Mouse (Mus musculus) testis, adult 2 months (tissue): ENCODE results near the gene Agbl3. TPM values are rescaled to one million over a fixed set of nuclear protein-coding genes. Genes with fewer than 3 reads are reported as not detected.

ENCODE experiments used
- H3K27ac ChIP-seq: fragments of 200-500 bp; 2 replicates; pipeline ENCODE4 v1.5.1; 2012; ENCODE audit warnings: low read depth, low read length; ENCODE audit not compliant: control insufficient read depth, insufficient read depth
- H3K27me3 ChIP-seq: fragments of 200-500 bp; 2 replicates; pipeline ENCODE4 v1.6.1; 2012; ENCODE audit warnings: mild to moderate bottlenecking, low read length, moderate library complexity; ENCODE audit not compliant: control insufficient read depth, insufficient read depth
- H3K36me3 ChIP-seq: fragments of 200-500 bp; 2 replicates; pipeline ENCODE4 v1.6.1; 2012; ENCODE audit warnings: mild to moderate bottlenecking, low read length; ENCODE audit not compliant: control insufficient read depth, insufficient read depth
- H3K4me1 ChIP-seq: fragments of 200-500 bp; 2 replicates; pipeline ENCODE4 v1.6.1; 2012; ENCODE audit warnings: low read length; ENCODE audit not compliant: control insufficient read depth, insufficient read depth
- H3K4me3 ChIP-seq: fragments of 200-500 bp; 2 replicates; pipeline ENCODE4 v1.5.1; 2012; ENCODE audit warnings: low read depth, mild to moderate bottlenecking, low read length, moderate library complexity, mixed read lengths; ENCODE audit not compliant: control insufficient read depth
- CTCF ChIP-seq: fragments of 200-500 bp; IDR thresholded peaks from 2 replicates; pipeline ENCODE4 v1.5.1; 2012; ENCODE audit warnings: low read depth, mild to moderate bottlenecking, inconsistent platforms, low read length, moderate library complexity; ENCODE audit not compliant: control insufficient read depth, insufficient read depth, insufficient replicate concordance
- POLR2A ChIP-seq: fragments of 200-500 bp; IDR thresholded peaks from 2 replicates; pipeline ENCODE4 v1.6.1; 2012; ENCODE audit warnings: low read depth, mild to moderate bottlenecking, inconsistent platforms, low read length, moderate library complexity; ENCODE audit not compliant: control insufficient read depth
- polyA plus RNA-seq: library from polyadenylated mRNA; depleted of rRNA; stranded (reverse); fragments of >200 nt; gene quantifications from 2 replicates; pipeline ENCODE4 v1.2.3, GENCODE M21; 2012

The Agbl3 gene
- polyA plus RNA-seq, 1 experiment = 21.5 TPM

GRCm38 (mm10) chr6:34869225-34869915 lies 89.1 kb downstream of the Agbl3 start:
- Histone ChIP-seq H3K4me1 (peaks cover 2% of the 10 kb centered on the region; the same call in 1 of the 2 replicates), H3K27ac (no peak overlapping the region), H3K4me3 (no peak overlapping the region), H3K27me3 (no peaks in the 10 kb centered on the region), H3K36me3 (no peaks in the 10 kb centered on the region)
- TF ChIP-seq POLR2A = no peak
- TF ChIP-seq CTCF = no peak

GRCm38 (mm10) chr6:34870136-34870535 lies 89.9 kb downstream of the Agbl3 start:
- Histone ChIP-seq H3K4me1 (peaks cover 2% of the 10 kb centered on the region; the same call in 1 of the 2 replicates), H3K4me3 (no peak overlapping the region), H3K36me3 (no peaks in the 10 kb centered on the region), H3K27ac (no peak overlapping the region), H3K27me3 (no peaks in the 10 kb centered on the region)
- no peak for TF ChIP-seq POLR2A
- no peak for TF ChIP-seq CTCF

- no peak overlapping the region for H3K27ac ChIP-seq
- no peaks in the 10 kb centered on the region for H3K36me3 ChIP-seq
- H3K4me3 ChIP-seq = no peak overlapping the region
- no peaks in the 10 kb centered on the region; the same call in 1 of the 2 replicates for H3K4me1 ChIP-seq
- TF ChIP-seq POLR2A (no peak), CTCF (no peak)
- no peaks in the 10 kb centered on the region for H3K27me3 ChIP-seq
Measured at GRCm38 (mm10) chr6:34870724-34871123, 90.5 kb downstream of the Agbl3 start.

- TF ChIP-seq POLR2A (no peak), CTCF (no peak)
- Histone ChIP-seq H3K27me3 (no peaks in the 10 kb centered on the region), H3K36me3 (no peaks in the 10 kb centered on the region), H3K4me3 (no peak overlapping the region), H3K27ac (no peak overlapping the region), H3K4me1 (peaks cover 2% of the 10 kb centered on the region; the same call in 1 of the 2 replicates)
Measured at GRCm38 (mm10) chr6:34871929-34872328, 91.7 kb downstream of the Agbl3 start.

- no peak for TF ChIP-seq CTCF
- no peak for TF ChIP-seq POLR2A
- H3K27me3 ChIP-seq = no peaks in the 10 kb centered on the region
- H3K27ac ChIP-seq = no peak overlapping the region
- H3K4me1 ChIP-seq = peaks cover 2% of the 10 kb centered on the region; the same call in 1 of the 2 replicates
- no peaks in the 10 kb centered on the region for H3K36me3 ChIP-seq
- H3K4me3 ChIP-seq = no peak overlapping the region
Measured at GRCm38 (mm10) chr6:34872871-34873270, 92.6 kb downstream of the Agbl3 start.

- Histone ChIP-seq H3K27ac (peak overlapping the region; percentile 7), H3K4me3 (no peak overlapping the region), H3K27me3 (no peaks in the 10 kb centered on the region), H3K4me1 (peaks cover 9% of the 10 kb centered on the region), H3K36me3 (no peaks in the 10 kb centered on the region)
- no peak for TF ChIP-seq CTCF
- no peak for TF ChIP-seq POLR2A
Measured at GRCm38 (mm10) chr6:34874101-34874921, 94.1 kb downstream of the Agbl3 start.

GRCm38 (mm10) chr6:34875268-34875761 lies 95.1 kb downstream of the Agbl3 start:
- Histone ChIP-seq H3K36me3 (no peaks in the 10 kb centered on the region), H3K27ac (no peak overlapping the region), H3K27me3 (no peaks in the 10 kb centered on the region), H3K4me1 (peaks cover 9% of the 10 kb centered on the region), H3K4me3 (no peak overlapping the region)
- TF ChIP-seq POLR2A = no peak
- TF ChIP-seq CTCF = no peak
